Mouse (Mus musculus): ENCODE measurements around the gene Pde10a.

DNA sequence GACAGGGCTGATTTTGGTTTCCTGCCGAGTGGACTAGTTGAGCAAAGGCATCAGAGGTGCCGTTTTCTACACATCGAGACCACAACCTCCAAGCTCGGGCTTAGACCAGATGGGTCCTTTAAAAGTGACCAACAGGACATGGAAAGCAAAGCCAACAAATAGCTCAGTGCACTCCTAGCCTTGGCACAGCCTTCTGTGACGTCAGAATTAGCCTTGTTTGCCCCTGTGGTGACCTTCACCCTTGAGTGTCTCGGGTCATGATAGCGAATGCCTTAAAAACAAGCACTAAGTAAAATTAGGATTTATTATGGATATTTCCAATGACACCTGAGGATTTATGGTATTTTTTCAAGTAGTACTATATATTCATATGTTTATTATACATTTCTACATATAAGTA, 267.4 kb downstream of the Pde10a start:
- TF ChIP-seq CTCF (IDR thresholded peaks at IDR 0.05; ENCODE audit: low read depth, low read length) (no peak), POLR2A (IDR thresholded peaks at IDR 0.05; ENCODE audit: extremely low read depth, insufficient read depth, low read length) (no peak)
